Mouse (Mus musculus): ENCODE results near the gene Aff1.
A peak's percentile ranks its signal among the peaks of the same experiment; 100 is the strongest.

Gene Aff1

DNA sequence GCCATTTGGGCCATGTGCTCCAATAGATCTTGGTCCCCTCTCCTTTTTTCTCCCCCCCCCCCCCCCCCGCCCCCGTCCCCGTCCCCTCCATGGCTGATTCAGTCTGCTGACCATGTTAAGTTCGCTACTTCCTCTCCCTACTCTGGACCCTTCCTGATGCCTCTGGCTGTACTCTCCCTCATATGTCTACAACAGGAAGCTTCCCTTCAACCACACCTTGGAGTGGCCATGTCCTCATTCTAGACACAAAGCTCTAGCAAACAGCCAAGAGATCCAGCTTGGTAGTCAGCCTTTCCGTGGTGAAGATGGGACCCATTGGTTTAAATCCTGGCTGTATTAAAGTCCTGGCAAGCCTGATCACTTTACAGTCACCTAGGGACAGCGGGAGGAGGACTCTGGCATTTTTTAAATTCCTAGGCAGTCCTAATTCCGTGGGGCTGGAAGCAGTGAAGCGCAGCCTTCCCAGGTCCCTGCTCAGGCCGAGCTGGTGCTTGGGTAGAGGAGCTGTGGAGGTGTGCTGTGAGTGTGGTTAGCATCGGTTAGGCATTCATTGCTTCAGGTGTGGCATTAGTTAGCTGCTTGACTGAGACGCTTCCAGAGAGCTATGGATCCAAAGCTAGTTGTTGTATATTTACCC, 144.1 kb downstream of the Aff1 start:
- no peak for DNase-seq (ENCODE audit: low read depth, low spot score)

DNA sequence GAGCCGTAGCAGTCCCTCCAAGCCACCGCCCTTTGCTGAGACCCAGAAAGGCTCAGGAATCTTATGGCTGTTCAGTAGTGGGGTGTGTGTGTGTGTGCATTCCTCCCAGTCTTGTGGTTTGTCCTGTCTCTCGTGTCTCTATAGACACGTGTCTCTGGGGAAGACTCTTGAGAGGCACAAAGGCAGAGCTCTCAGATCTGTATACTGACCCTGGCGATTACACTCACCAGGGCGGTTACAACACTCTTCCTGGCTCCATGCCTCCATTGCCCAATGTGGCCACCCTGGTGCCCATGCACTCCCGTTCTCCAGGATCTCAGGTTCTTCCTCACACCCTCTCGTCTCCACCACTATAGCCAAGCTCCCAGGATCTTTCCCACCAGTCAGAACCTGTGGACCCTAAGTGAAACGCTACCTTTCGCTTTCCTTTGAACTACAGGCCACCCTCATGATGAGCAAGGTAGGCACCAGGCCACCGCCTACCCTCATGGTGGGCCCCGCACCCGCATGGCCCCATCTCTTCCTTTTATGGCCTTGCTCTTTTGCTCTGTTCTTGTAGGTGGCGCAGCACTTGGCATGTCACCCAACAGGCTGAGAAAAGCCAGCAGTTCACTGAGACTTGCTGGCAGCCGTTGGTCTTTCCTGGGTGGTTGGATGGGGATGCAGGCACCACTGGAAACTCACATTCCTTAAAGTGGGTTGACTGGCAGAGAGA, 146.5 kb downstream of the Aff1 start:
- no peak for DNase-seq (ENCODE audit: low read depth, low spot score)

DNA sequence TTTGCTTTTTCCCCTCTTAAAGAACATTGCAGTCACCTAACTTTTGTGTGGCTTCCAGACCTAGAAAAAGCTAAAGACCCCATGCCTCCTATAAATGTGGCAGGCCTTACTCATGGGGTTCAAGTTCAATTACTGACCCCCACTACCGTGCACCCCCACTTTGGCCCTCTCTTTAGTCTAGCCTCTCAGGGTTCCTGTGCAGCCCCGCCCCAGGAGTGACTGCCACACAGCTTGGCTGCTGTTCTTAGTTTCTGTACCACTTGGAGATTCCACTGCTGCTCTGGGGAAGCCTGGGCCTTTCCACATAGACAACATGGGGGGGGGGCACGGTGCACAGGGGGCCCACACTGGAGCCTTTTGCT, 147.1 kb downstream of the Aff1 start:
- no peak for DNase-seq (ENCODE audit: low read depth, low spot score)

DNA sequence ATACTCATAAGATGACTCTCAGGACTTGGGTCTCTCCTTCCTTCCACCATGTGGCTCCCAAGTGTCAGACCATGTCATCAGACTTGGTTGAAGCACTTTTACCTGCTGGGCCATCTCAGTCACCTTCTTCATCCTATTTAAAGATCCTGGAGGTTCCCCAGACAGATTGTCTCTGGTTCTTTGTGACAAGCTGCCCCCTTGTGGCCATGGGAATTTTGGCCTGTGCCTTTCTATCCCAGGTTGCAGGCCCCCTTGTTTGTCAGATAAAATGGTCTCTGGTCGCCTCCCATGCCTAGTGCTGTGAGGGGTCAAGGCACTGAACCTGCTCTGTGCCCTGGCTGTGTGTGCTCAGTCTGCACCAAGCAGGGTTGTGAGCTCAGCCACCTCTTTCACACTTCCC, 151.8 kb downstream of the Aff1 start:
- DNase-seq (ENCODE audit: low read depth, low spot score) = peak; percentile 42

DNA sequence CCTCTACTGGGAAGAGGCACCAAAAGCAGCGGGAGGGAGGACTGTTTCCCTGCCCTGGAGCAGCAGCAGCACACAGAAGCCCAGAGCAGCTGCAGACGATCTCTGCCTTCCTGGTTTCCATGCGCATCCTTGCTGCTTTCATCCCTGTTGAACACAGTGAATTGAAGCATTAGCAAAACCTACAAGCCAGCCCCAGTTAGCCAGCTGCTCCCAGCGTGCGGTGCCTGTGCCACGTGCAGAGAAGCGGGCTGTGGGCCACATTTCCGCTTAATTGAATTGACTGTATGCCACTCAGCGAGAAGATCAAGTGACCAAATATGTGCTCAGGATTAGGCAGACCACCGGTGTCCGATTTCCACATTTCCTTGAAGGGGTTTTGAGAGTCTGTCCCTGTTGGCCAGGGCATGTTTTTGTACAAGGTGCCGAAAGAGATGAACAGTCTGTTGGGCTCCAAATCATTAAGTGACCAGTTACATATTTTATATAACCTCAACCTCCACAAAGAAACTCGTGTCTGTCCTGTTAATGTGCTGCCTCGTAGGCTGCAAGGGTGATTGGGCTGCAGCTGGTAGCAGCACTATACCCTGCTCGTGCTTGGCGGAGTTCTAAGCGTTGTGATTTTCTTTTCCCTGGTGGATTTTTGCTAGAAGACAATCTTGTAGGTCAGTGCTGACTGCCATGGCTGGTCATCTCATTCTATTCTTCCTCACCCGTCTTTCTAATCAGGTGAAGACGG, 153.4 kb downstream of the Aff1 start:
- DNase-seq (ENCODE audit: low read depth, low spot score) = peak; percentile 67

DNA sequence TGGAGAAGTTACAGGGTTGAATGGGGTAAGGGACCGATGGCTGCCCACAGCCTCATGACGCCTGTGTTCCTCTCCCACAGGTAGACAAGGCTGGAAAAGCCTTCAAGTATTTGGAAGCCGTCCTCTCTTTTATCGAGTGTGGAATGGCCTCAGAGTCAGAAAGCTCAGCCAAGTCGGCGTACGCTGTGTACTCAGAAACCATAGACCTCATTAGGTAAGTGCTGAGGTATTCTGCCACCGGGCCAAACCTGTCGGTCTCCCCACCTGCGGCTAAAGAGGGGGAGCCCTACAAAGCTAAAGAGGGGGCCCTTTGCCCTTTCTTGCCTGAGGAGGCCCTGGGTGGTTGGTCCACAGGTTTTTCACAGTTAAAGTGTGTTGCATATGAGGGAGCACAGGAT, 154.0 kb downstream of the Aff1 start:
- no peak for DNase-seq (ENCODE audit: low read depth, low spot score)

DNA sequence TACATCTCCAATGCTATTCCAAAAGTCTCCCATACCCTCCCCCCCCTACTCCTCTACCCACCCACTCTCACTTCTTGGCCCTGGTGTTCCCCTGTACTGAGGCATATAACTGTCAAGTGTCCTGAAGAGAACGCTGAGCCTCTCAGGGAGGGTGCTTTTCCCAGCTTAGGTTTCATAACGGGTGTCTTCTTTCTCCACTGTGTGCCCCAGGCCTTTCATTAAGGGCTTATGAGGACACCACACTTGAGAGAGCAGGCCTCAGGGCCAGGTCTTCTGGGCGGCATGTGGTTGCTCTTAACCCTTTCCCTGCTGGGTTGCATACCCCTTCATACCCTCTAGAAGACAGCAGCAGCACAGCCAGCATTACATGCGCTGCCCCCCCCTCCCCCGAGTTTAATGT, 154.4 kb downstream of the Aff1 start:
- no peak for DNase-seq (ENCODE audit: low read depth, low spot score)

DNA sequence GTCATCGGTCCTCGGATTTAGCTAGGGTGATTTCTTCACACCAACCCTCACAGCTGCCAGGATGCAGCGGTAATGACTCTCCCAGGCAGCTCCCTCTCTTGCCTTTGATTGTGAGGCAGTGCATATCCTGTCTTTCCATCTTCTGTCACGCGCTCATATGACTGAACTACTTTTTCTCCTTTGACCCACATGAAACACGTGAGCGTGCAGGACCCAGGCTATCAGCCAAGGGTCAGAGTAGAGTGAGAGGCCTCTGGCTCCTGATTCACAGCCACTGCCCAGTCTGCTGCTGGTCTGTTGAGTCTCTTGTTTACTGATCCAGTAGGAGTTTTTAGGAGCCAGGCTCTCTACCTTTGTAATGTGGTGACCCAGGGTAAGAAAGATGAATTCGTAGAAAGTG, 156.4 kb downstream of the Aff1 start:
- no peak for DNase-seq (ENCODE audit: low read depth, low spot score)

DNA sequence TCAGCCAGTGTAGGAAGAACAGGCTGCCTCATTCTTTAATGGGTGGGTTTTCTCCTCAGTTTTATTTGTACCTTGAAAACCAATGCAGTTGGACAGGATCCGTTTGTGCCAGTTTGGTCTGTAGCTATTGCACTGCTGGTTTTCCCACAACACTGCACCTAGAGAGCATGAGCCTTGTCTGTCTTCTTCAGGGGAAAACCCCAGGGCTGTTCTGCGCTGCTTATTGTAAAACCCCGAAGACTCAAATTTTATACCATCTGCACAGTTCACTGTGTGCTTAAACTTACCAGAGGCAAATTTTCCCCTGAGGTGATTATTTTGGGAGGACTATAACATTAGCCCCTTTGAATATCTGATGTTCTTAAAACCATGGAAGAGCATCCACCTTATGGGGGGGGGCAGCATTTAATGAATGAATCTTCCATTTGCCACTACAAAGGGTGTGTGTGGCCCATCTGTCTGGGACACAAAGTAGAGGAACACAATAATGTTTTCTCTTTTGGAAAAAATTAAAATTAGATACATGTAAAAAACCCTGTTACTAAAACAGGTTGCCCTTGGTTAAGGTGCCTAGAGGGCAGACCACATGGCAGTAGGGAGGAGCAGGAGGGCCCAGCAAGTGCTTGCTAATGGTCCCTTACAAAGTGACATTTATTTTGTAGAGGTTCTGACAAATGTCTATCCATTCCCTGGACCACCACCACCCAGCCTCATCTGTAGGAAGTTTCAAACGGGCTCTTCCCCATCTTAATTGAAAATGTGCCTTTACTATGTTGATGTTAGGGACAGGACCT, 160.8 kb downstream of the Aff1 start:
- DNase-seq (ENCODE audit: low read depth, low spot score) = no peak

DNA sequence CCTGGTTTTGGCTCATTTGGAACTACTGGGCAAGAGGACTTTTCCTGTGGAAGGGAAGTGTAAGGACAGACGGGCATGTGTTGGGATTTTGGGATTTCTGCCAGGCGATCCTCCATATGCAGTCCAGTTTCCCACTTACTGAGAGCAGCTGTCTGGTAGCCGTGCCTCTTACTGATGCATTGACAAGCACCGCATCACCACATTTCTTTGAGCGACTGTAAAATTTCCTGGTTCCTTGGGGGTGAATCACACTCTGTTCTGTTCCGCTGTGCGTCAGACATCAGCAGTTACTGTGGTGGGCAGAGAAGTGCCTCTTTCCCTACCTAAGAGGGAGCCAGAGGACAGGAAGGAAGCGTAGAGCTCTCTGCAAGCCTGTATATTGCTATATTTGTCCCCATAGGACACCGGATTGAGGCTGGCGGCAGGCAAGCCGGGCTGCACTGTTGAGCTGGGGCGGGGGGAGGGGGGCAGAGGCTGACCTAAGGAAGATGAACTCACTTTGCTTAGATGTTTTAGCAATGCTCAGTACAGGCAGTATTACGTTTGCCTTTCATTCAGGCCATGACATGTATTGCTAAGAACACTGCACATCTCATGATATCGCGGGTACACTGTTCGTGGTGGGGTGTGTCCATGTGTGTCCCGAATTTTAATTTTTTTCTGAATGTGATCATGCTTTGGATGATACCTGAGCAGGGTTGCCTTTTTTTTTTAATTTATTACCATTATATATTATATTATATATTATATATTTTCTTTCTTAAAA, 162.1 kb downstream of the Aff1 start:
- DNase-seq (ENCODE audit: low read depth, low spot score) = no peak

DNA sequence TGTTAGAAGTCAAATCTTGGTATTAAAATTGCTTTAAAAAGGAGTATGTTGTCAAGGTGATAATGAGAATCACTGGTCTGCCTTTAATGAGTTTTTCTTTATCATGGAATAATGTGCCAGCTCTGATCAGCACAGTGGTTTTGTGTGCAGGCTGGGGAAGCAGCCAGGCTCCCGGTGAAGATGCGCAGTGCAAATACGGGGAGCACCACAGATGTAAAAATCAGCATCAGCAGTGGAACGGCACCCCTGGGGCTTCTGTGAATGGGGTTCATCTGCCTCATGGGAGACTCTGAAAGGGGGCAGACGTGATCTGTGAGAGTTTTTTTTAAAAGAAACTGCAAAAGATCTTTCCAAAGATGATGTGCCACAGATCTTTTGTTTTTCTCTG, 162.6 kb downstream of the Aff1 start:
- DNase-seq (ENCODE audit: low read depth, low spot score) = no peak

DNA sequence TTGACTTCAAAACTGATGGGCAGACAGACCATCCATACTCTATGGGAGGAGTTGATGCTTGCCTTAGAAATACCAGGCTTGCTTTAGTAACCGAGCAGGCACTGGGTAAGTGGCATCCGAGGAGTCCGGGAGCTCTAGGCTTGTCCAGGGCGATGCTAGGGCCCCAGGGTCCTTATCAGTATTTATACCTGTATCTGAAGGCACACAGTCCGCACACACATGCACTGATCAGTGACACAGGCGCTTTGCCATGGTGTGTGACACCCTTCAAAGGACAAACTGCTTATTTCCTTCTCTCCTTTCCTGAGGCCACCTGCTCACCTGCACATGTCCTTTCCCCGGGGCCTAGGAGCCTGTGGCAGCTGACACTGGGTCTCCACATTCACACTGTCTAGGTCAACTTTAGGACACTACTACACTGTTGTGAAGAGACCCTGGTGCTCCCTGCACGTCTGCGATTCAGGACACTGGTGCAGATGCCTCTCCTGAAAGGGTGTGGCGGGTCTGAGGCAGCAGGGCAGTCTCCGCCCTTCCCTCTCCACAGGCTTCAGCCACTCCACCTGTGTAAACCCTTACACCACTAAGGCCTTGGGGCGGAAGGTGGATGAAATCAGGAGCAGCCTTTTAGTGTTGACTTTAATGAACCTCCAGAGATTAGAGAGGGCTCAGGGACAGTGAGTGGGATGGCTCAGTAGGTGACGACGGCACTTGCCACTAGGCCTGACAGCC, 163.5 kb downstream of the Aff1 start:
- DNase-seq (ENCODE audit: low read depth, low spot score) = no peak

DNA sequence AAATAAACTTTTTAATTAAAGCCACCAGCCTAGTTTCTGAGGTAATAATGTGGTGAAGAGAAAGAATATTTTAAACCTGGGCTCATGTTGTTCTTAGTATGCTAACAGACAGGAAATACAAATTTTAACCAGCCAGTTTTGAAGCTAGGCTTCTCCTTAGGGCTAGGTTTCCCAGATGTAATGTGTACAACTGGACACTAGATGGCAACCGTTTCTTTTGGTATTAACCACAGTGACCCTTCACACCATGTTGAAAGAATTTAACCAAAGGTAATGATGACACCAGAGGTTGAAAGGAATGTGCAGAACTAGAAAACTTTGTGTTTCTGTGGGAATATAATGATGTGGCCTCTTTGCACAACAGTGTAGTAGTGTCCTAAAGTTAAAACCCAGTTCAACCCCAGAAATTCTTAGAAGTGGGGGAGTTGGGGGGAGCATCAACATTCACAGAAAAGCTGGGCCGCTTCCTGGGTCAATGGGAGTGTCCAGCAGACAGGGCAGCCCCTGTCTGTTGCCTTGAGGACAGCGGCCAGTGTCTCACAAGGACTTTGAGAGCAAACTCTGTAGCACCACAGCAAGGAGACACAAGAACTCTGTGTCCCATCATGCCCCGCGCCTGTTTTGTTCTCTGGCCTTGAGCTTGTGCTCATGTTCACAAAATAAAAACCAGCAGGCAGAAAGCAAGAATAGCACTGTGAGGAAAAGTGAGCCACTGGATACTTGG, 164.3 kb downstream of the Aff1 start:
- peak; percentile 49 for DNase-seq (ENCODE audit: low read depth, low spot score)

DNA sequence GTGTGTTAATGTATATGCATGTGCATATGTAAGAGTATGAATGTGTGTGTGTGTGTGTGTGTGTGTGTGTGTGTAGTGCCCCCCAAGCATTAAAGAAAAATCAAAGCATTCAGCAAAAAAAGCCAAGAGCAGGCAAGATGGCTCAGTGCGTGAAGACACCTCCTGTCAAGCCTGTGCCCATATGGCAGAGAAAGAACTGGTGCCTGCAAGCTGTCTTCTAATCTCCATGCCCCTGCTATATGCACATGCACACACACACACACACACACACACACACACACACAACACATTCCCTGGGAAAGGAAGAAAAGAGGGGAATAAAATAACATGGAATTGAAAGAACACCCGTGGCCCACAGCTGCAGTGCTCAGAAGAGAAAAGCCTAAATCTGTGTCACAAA, 165.0 kb downstream of the Aff1 start:
- no peak for DNase-seq (ENCODE audit: low read depth, low spot score)

DNA sequence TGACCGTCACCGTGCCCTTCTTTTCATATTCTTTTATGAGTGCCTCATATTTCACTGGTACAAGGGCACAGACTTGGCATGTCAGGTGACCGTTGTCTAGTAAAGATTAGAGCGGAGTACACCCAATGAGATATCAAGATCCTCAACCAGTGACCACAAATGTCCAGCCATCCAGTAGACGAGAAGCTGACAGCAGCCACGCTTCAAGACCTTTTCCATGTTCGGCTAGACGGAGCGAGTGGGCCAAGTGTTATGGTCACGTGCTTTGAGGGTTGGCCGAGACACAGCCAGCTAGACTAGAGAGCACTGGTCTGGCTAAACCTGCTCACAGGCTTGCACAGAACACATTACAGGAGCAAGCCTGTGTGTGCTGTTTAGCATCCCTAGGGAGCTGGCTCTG, 168.4 kb downstream of the Aff1 start:
- DNase-seq (ENCODE audit: low read depth, low spot score) = no peak

DNA sequence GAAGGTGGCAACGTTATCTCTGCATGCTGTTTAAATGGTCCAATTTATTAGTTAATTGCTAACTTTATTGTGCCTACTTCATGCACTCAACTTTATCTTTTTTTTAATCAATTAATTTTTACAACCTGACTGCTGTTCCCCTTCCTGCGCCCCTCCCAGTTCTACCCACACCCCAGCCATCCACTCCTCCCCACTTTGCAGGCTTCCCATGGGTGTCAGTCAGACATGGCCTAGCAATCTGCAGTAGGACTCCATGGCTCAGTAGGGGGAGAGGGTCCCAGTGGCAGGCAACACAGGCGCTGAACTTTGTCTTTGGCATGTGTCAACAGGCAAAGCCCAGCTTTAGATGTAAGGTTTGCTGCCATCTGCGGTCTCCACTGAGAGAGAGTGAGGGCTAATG, 171.6 kb downstream of the Aff1 start:
- no peak for DNase-seq (ENCODE audit: low read depth, low spot score)

DNA sequence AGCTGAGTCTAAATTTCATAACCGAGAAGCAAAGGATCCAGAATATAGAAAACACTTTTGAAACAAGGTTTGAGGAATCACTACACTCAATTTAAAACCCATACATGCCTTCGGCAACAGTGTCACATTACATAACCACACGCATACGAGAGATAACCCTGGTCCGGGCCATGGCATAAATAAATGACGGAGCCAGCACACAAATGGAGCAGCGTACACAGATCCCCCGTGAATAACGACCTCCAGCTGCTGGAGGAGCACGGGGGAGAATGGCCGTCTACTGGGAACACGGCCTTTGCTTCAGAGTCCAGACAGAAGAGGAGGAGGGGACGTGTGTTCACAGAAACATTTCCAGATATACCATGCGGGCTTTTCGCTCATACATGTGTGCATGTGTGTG, 197.6 kb downstream of the Aff1 start:
- DNase-seq (ENCODE audit: low read depth, low spot score) = no peak

DNA sequence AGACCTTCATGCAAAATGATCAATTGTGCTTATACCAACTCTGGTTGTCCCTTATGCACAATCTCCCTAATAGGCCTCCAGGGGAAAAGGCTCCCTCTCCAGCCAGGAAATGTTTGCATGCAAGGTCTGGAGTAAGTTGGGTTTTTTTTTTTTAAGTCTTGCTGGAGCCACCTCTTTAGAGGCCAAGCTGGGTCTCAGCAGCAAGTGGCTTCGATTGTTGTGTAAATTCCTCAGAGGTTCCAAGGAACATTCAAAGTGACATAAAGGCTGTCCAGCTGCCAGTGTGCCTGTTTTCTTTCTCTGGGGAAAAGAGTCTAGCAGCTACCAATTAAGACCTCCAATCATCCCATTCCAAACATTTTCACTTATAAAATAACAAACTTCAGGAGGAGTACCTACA, 206.1 kb downstream of the Aff1 start:
- no peak for DNase-seq (ENCODE audit: low read depth, low spot score)

Data from forelimb bud, embryonic 11.5 days (tissue).